In the genomic region with DNA sequence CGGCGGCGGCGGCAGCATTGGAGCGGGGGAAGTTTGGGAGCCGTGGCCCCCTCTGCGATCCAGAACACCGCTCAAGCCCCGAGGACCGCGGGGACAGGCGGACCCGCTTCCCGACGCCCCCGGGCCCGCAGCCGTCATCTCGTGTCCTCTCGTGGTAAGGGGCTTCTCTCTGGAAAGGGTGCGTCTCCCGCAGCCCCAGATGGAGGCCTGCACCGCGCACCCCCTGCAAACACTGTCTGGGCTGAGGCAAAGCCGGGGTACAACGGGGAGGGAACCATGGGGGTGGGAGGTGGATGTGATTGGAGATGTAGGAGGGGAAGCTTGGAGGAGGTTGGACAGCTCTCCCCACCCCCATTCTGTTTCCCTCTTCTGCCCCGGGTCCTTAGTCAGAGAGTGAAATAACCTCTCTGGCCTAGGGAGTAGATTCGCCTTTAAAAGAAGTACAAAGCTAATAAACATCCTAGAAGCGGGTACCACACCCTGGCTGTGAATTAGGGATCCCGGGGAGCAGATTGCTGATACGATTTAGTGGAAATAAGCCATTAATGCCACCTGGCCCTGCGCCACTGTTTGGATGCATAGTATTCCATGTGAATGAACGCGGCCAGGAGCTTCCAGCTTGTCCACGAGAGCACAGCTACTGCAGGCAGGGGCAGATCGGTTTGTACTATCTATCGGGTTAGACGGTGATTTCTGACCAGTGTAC, we compare ENCODE assay signal across 7 mouse cellular contexts. TPM values are rescaled to one million over a fixed set of nuclear protein-coding genes. Genes with fewer than 3 reads are reported as not detected.
DNase-seq lines count a peak whose midpoint lies in the region; ATAC-seq and TF ChIP-seq lines count a peak whose summit lies in the region.

No protein-coding gene starts in this region.

- peak; percentile 72 for DNase-seq in Muller cell, postnatal 12 days (ENCODE audit: inconsistent ontology term)
- no peak for DNase-seq in forebrain, embryonic 10.5 days (ENCODE audit: extremely low spot score, low spot score)
- no peak for DNase-seq in hindbrain, embryonic 11.5 days (ENCODE audit: low spot score)
- peak; percentile 61 for DNase-seq in layer of hippocampus, adult 9-11 months
- DNase-seq in right cerebral cortex, postnatal 14 days: peak; percentile 64

- 9% methylated on average over 38 of the region's 38 CpGs for WGBS in bone marrow, adult 2 months
- under 1% methylated on average over 38 of the region's 38 CpGs for WGBS in forebrain, embryonic 10.5 days
- 3% methylated on average over 32 of the region's 38 CpGs for WGBS in hindbrain, embryonic 11.5 days
- WGBS in lung, embryonic 16.5 days: 1% methylated on average over 34 of the region's 38 CpGs

- ATAC-seq in hindbrain, embryonic 11.5 days (ENCODE audit: low FRiP score): peak; percentile 88
- peak; percentile 74 for ATAC-seq in lung, embryonic 16.5 days (ENCODE audit: low read depth)

- H3K4me2 ChIP-seq in hindbrain, embryonic 11.5 days (replicated peaks; ENCODE audit: low read depth, low read length): peak overlapping the region; percentile 93
- peak overlapping the region; percentile 97 for H3K4me2 ChIP-seq in lung, embryonic 16.5 days (ENCODE audit: low read depth, low read length)

- no peaks in the 10 kb centered on the region for H3K27me3 ChIP-seq in forebrain, embryonic 10.5 days (ENCODE audit: poor library complexity, severe bottlenecking)
- no peaks in the 10 kb centered on the region for H3K27me3 ChIP-seq in hindbrain, embryonic 11.5 days (ENCODE audit: control insufficient read depth, insufficient read depth, low read length)
- H3K27me3 ChIP-seq in lung, embryonic 16.5 days (ENCODE audit: control insufficient read depth, insufficient read depth, low read depth, low read length): no peaks in the 10 kb centered on the region

- peak overlapping the region; percentile 78 for H3K9ac ChIP-seq in hindbrain, embryonic 11.5 days (ENCODE audit: low read depth, low read length)
- peak overlapping the region; percentile 75 for H3K9ac ChIP-seq in lung, embryonic 16.5 days (ENCODE audit: low read length)

- H3K36me3 ChIP-seq in forebrain, embryonic 10.5 days (replicated peaks): peaks cover 4% of the 10 kb centered on the region
- no peaks in the 10 kb centered on the region for H3K36me3 ChIP-seq in hindbrain, embryonic 11.5 days (ENCODE audit: control insufficient read depth, insufficient read depth, low read length)
- no peaks in the 10 kb centered on the region for H3K36me3 ChIP-seq in lung, embryonic 16.5 days (ENCODE audit: control insufficient read depth, insufficient read depth, low read length)

- TF ChIP-seq POLR2A in bone marrow, adult 2 months (IDR thresholded peaks at IDR 0.05; ENCODE audit: borderline replicate concordance, control insufficient read depth, low read depth, low read length): no peak

- no peak for TF ChIP-seq CTCF in bone marrow, adult 2 months (IDR thresholded peaks at IDR 0.05; ENCODE audit: control insufficient read depth, insufficient read depth, low read length)

- peak overlapping the region; percentile 55 for H3K4me3 ChIP-seq in bone marrow, adult 2 months (replicated peaks; ENCODE audit: control insufficient read depth, low read depth, low read length)
- peak overlapping the region; percentile 86 for H3K4me3 ChIP-seq in forebrain, embryonic 10.5 days
- peak overlapping the region; percentile 78 for H3K4me3 ChIP-seq in hindbrain, embryonic 11.5 days (ENCODE audit: low read depth, low read length)
- H3K4me3 ChIP-seq in lung, embryonic 16.5 days (ENCODE audit: low read length): peak overlapping the region; percentile 93

- no peaks in the 10 kb centered on the region for H3K9me3 ChIP-seq in forebrain, embryonic 10.5 days
- H3K9me3 ChIP-seq in hindbrain, embryonic 11.5 days (ENCODE audit: control insufficient read depth, low read length): no peaks in the 10 kb centered on the region
- no peaks in the 10 kb centered on the region for H3K9me3 ChIP-seq in lung, embryonic 16.5 days (ENCODE audit: control insufficient read depth, low read length)

- no peak overlapping the region for H3K27ac ChIP-seq in bone marrow, adult 2 months (ENCODE audit: control insufficient read depth, insufficient read depth, low read depth, low read length, poor library complexity)
- H3K27ac ChIP-seq in forebrain, embryonic 10.5 days: peak overlapping the region; percentile 87
- peak overlapping the region; percentile 65; the same call in 1 of the 2 replicates for H3K27ac ChIP-seq in hindbrain, embryonic 11.5 days (ENCODE audit: low read depth, low read length)
- no peak overlapping the region for H3K27ac ChIP-seq in lung, embryonic 16.5 days (ENCODE audit: low read length)

- H3K4me1 ChIP-seq in bone marrow, adult 2 months (ENCODE audit: control insufficient read depth, insufficient read depth, low read length): no peaks in the 10 kb centered on the region; the same call in 1 of the 2 replicates
- peaks cover 34% of the 10 kb centered on the region for H3K4me1 ChIP-seq in forebrain, embryonic 10.5 days
- 0 out of 2 replicates have a peak, but pooled peaks cover 2% of the 10 kb centered on the region for H3K4me1 ChIP-seq in hindbrain, embryonic 11.5 days (replicated peaks; ENCODE audit: control insufficient read depth, insufficient read depth, low read length)
- 0 out of 2 replicates have a peak, but pooled peaks cover 12% of the 10 kb centered on the region for H3K4me1 ChIP-seq in lung, embryonic 16.5 days (replicated peaks; ENCODE audit: control insufficient read depth, insufficient read depth, low read length)

RNA-seq across cellular contexts. Expression of gene Sgtb, which starts 0.4 kb away (rescaled TPM):
- polyA plus RNA-seq in bone marrow, adult 2 months (2011; ENCODE audit: insufficient read depth, insufficient read length, low replicate concordance, missing spikeins): 1.1 TPM in 1 of 2 replicates, not detected in the other
- 8.0 and 9.0 TPM in 2 replicates for polyA plus RNA-seq in forebrain, embryonic 10.5 days (2016; fragmentation: Nextera tagmentation; extraction: Ambion mirVana)
- polyA plus RNA-seq in hindbrain, embryonic 11.5 days (2014; fragmentation: Nextera tagmentation; extraction: Ambion mirVana): 27.6 and 27.9 TPM in 2 replicates
- 5.7 and 6.3 TPM in 2 replicates for polyA plus RNA-seq in lung, embryonic 16.5 days (2015; fragmentation: Nextera tagmentation; extraction: Ambion mirVana)

RNA-seq across cellular contexts. Expression of gene Nln, which starts 0.6 kb away (rescaled TPM):
- polyA plus RNA-seq in bone marrow, adult 2 months (2011; ENCODE audit: insufficient read depth, insufficient read length, low replicate concordance, missing spikeins): 3.6 and 12.4 TPM in 2 replicates
- polyA plus RNA-seq in forebrain, embryonic 10.5 days (2016; fragmentation: Nextera tagmentation; extraction: Ambion mirVana): 17.1 and 17.5 TPM in 2 replicates
- 22.8 and 26.1 TPM in 2 replicates for polyA plus RNA-seq in hindbrain, embryonic 11.5 days (2014; fragmentation: Nextera tagmentation; extraction: Ambion mirVana)
- polyA plus RNA-seq in lung, embryonic 16.5 days (2015; fragmentation: Nextera tagmentation; extraction: Ambion mirVana): 18.1 and 22.1 TPM in 2 replicates

Comparison
In these comparisons a context has a peak if more than half of its experiments do, and no peak if none do; other contexts are left out.
1. DNase-seq: peak in Muller cell, postnatal 12 days (single experiment), layer of hippocampus, adult 9-11 months (single experiment) and right cerebral cortex, postnatal 14 days (single experiment); none in forebrain, embryonic 10.5 days (single experiment) and hindbrain, embryonic 11.5 days (single experiment).
2. H3K27ac ChIP-seq: peak in forebrain, embryonic 10.5 days (single experiment) and hindbrain, embryonic 11.5 days (single experiment); none in bone marrow, adult 2 months (single experiment) and lung, embryonic 16.5 days (single experiment).
3. Peak in every context shown above with its lines, with median percentiles within 50 percentile points of each other: H3K4me3 ChIP-seq.